Mouse (Mus musculus): ENCODE data around the gene Capn10.

The Capn10 gene

DNA sequence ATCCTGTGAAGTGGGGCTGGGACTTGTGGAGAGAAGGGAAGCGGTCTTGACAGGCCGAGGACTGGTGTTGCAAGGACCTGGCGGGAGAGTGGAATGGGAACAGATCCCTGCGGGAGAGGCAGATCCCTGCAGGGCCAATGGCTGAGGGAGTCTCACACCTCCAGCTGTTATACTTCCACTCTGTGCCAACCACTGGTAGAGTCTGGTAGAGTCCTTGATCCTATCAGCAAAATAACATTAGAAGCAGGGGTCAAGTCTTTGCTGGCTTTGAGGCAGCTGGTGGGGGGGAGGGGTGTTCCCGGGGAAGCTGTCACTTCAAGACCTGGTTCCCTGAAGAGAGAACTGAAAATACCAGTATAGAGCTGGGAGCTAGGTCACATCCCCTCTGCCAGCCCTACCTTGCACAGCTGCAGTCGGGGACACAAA lies 42.0 kb downstream of the Capn10 start:
- DNase-seq (ENCODE audit: low spot score) = no peak

DNA sequence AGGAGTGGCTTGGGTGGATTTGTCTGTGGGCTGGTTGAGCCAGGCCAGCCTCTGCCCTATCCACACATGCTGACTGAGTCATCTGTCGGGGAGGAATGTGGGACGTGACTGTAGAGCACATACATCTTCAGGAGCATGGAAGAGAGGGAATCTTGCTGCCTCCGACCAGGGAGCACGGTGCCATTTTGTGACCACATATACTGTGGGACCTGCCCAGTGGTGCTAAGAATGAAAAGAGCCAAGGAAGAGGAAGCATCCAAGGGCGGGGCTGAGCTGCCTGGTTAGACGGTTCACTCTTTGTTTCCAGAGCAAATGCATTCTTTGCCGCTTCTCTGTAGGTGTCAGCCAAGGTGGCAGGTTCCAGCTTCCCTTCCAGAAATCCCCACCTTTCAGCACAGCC lies 44.5 kb downstream of the Capn10 start:
- DNase-seq (ENCODE audit: low spot score) = no peak

- no peak for DNase-seq (ENCODE audit: low spot score)
Observed at GRCm38 (mm10) chr1:92979073-92979602, 45.0 kb downstream of the Capn10 start.

DNA sequence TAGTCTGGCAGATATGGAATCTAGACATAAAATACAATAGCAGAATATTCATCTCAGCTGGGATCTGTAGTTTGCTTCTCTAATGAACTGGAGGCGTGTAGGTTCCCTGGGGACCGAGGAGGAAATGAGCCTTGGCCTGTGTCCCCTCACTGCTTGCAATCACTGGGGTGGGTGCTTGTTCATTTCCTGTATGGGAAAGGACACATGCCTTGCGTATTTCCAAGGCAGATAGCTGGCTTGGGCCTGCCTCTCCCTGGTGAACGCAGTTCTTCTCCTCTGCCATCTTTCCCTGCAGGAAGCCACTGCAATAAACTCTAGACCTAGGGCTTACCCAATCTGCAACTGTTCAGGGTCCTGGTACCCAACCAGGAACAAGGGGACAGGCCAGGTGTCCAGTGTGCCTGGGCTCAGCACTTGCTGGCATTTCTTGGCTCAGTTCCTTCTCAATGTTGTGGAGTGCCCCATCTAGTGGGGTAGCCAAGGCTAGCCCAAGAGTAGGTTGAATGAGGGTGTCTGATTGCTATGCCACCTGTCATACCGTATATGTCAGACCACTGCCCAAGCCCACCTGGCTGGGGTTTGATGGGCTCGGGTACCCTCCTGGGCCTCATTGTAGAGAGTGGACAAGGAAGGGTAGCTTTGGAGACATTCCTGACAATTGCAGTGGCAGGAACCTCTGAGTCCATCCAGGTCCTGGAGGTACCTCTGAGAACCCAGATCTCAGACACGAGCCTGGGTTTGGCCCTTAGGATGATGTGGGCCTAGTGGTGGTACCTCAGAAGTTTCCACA lies 47.1 kb downstream of the Capn10 start:
- no peak for DNase-seq (ENCODE audit: low spot score)

- no peak for DNase-seq (ENCODE audit: low spot score)
Observed at GRCm38 (mm10) chr1:92982931-92983605, 48.9 kb downstream of the Capn10 start.

DNA sequence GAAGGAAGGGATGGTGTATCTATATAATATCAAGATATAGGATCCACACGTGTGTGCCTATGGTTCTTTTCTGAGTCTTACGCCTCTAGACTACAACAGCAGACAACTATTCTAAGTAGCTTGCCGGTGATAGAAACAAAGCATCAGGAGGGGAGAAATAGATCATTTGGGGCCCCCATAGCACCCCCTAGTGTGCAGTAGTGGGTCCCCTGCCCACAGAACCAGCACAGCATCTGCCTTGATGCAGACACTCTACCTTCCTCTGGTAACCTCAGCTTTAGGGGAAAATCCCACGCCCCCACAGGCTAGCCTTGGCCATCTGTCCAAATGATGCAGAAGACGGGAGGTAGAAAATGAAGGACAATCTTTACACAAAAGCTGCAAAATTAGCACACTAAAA lies 50.8 kb downstream of the Capn10 start:
- DNase-seq (ENCODE audit: low spot score) = no peak

DNA sequence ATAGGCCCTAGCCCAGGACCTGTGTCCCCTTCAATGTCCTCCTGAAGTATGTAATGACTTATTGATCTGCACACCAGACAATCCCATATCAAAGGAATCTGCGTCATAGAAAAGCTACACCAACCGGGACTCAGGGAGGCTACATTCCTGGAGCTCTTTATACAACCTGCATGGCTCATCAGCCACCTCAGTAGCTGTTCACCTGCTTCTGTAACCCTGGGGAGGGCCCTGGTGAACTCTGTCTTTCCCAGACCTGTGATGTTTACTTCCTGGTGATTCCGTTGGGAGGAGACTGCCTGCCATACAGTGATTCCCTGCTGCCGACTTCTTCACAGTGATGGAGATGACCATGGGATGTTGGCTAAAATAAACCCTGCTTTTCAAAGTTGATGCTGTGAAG lies 54.7 kb downstream of the Capn10 start:
- no peak for DNase-seq (ENCODE audit: low spot score)

DNA sequence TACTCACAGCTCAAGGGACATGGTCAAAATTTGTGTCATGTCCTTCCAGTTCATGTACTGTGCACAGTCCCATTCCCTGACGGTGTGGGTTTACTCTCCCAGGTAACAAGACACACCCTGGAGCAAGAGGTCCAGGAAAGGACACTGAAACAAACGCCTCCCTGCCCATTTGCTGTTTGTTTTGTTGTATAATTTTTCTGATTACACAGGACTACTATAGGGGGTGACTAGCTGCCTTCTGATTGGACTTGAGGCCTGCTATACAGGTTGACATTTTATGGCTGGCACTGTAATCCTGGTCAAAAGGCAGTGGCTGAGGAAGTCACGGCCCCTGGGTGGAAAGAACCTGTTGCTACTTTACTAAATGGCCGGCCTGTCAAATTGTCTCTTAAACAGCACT lies 55.7 kb downstream of the Capn10 start:
- no peak for DNase-seq (ENCODE audit: low spot score)

DNA sequence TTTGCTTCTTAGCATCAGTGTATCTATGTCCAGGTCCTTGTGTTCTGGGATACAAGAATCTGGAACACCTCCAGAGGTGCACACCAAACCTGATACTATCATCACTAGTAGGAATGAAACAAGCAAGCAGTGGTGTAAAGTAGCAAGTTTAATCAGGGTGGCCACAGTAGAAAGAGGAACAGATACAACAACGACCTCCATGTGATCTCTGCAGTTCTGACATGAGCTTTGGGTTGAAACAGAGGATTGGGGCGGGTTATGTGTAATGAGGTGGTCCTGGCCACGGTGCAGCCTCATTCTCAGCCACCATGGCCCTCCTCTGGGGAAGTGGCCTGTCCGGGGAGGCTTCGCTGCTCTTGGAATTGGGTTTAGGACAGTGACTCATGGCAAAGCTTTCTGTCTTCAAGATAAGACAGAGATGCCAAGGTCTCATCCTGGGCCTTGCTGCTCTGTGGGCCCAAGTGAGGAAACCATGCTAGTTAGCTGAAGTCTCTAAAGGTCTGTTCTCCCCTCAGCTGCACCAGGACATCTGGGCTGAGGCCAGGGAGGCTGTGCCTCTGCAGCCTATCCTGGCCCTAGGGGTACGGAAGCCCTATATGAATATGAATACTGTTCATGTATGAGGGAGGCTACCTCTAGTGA lies 58.2 kb downstream of the Capn10 start:
- DNase-seq (ENCODE audit: low spot score) = no peak

DNA sequence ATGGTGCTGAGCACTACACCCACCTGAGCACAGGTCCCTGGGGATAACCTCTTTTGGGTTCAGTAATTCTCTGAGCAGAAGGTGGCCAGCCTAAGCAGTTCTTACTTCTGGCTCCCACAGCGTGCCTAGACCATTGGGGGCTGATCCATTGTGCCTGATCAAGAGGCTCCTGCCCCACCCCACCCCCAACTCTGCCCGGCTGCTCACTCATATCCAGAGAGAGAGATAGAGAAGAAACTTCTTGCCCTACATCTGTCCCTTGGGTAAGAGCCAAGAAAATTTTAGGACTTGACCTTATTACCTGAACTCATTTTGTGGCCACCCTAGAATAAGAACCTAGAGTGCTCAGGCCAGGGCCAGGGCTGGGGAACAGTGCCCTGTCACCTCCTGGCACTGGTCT lies 58.7 kb downstream of the Capn10 start:
- DNase-seq (ENCODE audit: low spot score) = no peak
